Mouse (Mus musculus): Measurements from ENCODE around the gene Ttc13.

DNA sequence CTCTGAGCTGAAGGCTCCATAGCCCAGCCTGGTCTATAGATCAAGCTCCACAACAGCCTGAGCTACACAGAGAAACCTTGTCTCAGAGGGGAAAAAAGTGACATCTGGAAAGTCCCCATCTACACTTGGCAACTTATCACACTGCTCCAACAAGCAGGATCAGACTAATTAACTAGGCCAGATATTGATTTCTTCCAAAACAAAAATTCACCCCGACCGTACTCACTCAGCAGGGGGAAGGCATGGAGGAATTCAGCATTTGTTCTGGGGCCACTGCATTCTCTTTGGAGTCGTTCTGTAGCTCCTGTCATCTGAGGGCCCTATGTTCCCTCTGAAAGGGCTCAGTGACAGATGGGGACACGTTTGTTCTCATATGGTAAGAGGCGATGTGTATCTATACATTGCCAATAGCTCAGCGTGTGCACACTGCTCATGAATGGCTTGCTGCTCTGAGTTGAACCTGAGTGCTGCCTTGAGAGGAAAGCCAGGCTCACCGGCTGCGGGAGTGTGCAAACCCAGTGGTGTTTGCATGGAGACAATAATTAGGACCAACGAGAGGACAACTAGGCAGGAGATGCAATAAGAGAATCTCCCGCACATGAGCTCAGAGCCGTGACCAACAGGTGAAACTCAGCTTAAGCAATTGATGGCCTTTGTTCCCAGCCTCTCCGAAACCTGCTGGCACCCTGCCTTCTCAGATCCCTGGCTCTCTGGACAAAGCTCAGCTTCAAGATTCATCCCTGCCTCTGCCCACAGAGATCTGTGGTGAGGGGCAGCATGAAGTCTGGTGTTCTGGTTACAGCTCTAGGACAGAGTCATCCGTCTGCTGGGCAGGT, 87.2 kb downstream of the Ttc13 start:
- TF ChIP-seq CTCF (IDR thresholded peaks at IDR 0.05; ENCODE audit: borderline replicate concordance, insufficient read depth, low read depth, low read length), result no peak
- no peak for TF ChIP-seq POLR2A (IDR thresholded peaks at IDR 0.05; ENCODE audit: borderline replicate concordance, insufficient read depth, low read length)
